Mouse (Mus musculus) G1E-ER4 (cell line): ENCODE measurements around the gene Hist2h3b. TPM values are rescaled to one million over a fixed set of nuclear protein-coding genes. Genes with fewer than 3 reads are reported as not detected.

ENCODE experiments used
- GATA1 ChIP-seq: IDR thresholded peaks from one replicate; pipeline ENCODE4 v1.8.0; 2012; ENCODE audit warnings: low read length, inconsistent platforms
- polyA plus RNA-seq: library from polyadenylated mRNA; stranded (reverse); fragments of >175 nt; gene quantifications from 2 replicates; pipeline ENCODE4 v1.2.3, GENCODE M21; 2012

Gene Hist2h3b
- polyA plus RNA-seq, 1 experiment, result 50.2 TPM

- no peak for TF ChIP-seq GATA1
Observed at GRCm38 (mm10) chr3:96306506-96306905, 38.1 kb downstream of the Hist2h3b start.

DNA sequence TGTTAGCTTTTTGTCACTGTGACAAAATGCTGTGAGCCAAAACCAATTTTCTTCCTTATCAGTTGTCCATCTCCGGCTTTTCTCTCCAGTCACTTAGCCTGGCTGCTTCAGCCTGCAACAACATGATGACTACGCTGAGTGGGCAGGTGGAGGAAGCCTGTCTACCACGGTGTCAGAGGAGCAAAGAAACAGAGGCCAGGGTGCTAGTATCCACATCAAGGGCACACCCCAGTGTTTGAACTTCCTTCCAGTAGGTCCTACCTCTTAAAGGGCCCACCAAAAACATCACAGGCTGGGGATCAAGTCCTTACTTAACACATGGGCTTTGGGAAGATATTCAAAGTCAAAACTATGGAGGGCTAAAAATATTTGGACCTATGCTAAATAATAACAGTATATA is 41.0 kb downstream of the Hist2h3b start:
- TF ChIP-seq GATA1, result no peak

- TF ChIP-seq GATA1, result no peak
Observed at GRCm38 (mm10) chr3:96312341-96313098, 44.1 kb downstream of the Hist2h3b start.

Other genes starting within 250 kb of the Hist2h3b start
- gene Vps45, start 210.2 kb upstream of the Hist2h3b start, polyA plus RNA-seq, result 5.6 and 5.8 TPM in 2 replicates
- gene Otud7b, start 164.1 kb upstream of the Hist2h3b start, polyA plus RNA-seq, result 10.4 and 11.5 TPM in 2 replicates
- gene Mtmr11, start 106.7 kb upstream of the Hist2h3b start, polyA plus RNA-seq, result not detected in 2 replicates
- 1,005 and 1,197 TPM in 2 replicates for gene Sf3b4, start 96.3 kb upstream of the Hist2h3b start, polyA plus RNA-seq
- gene Sv2a, start 87.5 kb upstream of the Hist2h3b start, polyA plus RNA-seq, result 0.15 and 0.28 TPM in 2 replicates
- gene Bola1, start 48.9 kb upstream of the Hist2h3b start, polyA plus RNA-seq, result 159 and 228 TPM in 2 replicates
- 0.44 and 0.69 TPM in 2 replicates for gene Hist2h2ab, start 48.8 kb upstream of the Hist2h3b start, polyA plus RNA-seq
- 2.5 and 6.5 TPM in 2 replicates for gene Hist2h2ac, start 47.8 kb upstream of the Hist2h3b start, polyA plus RNA-seq
- 0.13 and 0.21 TPM in 2 replicates for gene Hist2h2be, start 47.5 kb upstream of the Hist2h3b start, polyA plus RNA-seq
- 45.1 and 54.3 TPM in 2 replicates for gene Hist2h3c2, start 29.5 kb upstream of the Hist2h3b start, polyA plus RNA-seq
- 48.7 and 66.2 TPM in 2 replicates for gene Hist2h2aa2, start 28.4 kb upstream of the Hist2h3b start, polyA plus RNA-seq
- gene Hist2h2aa1, start 23.2 kb upstream of the Hist2h3b start, polyA plus RNA-seq, result 3.6 and 5.8 TPM in 2 replicates
- gene Hist2h3c1, start 22.0 kb upstream of the Hist2h3b start, polyA plus RNA-seq, result not detected in 2 replicates
- gene Hist2h4, start 5.3 kb upstream of the Hist2h3b start, polyA plus RNA-seq, result 2.2 and 2.7 TPM in 2 replicates
- 0.37 and 1.5 TPM in 2 replicates for gene Hist2h2bb, start 1.1 kb downstream of the Hist2h3b start, polyA plus RNA-seq
- not detected in 2 replicates for gene Fcgr1, start 25.3 kb downstream of the Hist2h3b start, polyA plus RNA-seq
- not detected in 2 replicates for gene BC107364, start 183.7 kb downstream of the Hist2h3b start, polyA plus RNA-seq